Mouse (Mus musculus) embryo, embryonic 10 days (tissue): ENCODE data around the gene Spg20.

Source experiments
- DNase-seq: peaks from one replicate; pipeline ENCODE4 v3.0.0-alpha.2; 2015; ENCODE audit warnings: low spot score

Gene Spg20

DNA sequence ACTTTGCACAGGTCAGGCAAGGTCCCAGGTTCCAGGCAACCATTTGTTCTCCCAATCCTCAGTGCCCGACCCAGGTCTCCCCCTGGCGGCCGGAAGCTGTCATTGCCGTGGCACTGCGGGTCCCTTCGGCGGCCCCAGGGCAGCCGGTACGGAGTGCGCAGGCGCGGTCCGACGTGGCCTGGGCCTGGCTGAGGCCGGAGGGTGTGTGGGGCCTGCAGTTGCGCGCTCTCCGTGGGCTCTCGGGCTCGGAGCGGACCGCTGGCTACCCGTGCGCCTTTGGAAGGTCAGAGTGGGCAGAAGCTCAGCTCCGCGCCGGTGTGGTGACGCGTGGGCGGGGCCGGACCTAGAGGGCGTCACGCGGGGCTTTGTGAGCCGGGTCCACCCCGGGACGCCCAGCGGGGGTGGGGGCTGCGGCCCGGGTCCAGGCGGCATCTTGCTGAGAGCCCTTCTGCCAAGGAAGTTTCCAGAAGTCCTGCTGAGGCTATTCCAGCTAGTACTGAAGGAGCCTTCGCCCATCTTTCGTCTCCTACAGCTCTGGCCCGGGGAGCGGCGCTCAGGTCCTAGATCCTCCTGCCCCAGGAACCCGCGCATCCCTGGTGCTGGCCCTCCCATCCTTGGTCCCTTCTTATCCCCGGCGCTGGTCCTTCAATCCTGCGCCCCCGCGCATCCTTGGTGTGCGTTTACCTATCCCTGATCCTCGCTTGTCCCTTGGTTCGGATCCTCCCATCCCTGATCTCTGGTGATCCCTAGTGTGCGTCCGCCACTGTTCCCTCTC, at the start of gene Spg20:
TSS of gene Spg20 (plus strand) at position 174 of the 775 bp plus-strand sequence.
- peak; percentile 93 for DNase-seq

DNA sequence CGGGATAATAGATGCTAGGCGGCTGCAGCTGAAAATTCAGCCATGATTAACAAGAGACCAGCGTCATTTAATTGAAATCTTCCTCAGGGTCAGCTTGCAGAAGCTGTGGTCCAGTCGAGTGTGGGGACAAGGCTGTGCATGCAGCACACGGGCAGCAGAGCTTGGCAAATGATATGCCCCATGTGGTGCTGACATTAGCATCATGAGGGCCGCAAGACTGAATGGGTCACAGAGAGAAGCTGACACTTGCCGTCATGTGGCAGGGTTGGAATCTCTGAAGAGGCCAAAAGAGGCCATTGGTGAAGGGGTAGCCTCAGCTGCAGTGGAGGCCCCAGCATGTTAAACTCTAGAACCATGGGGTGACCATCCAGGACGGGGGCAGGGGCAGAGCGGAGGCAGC, 49.3 kb upstream of the Spg20 start:
- no peak for DNase-seq

DNA sequence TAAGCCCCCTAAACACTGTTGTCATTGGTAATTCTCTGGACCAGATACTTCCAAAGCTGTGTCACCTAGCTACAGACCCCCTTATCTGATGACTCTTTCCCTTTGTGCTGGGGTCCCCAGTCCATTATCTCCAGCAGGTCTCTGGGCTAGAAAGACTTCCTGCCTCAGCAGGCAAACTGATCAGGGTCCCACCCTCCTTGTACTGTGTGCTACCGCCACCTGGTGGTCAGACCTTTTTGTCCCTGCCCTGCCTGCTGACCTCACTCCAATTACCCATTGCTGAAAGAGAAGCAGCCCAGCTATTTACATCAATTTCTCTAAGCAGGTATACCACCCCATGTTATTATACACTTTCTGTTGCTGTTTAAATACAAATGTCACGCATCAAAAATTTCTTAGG, 47.5 kb upstream of the Spg20 start:
- DNase-seq: peak; percentile 94

DNA sequence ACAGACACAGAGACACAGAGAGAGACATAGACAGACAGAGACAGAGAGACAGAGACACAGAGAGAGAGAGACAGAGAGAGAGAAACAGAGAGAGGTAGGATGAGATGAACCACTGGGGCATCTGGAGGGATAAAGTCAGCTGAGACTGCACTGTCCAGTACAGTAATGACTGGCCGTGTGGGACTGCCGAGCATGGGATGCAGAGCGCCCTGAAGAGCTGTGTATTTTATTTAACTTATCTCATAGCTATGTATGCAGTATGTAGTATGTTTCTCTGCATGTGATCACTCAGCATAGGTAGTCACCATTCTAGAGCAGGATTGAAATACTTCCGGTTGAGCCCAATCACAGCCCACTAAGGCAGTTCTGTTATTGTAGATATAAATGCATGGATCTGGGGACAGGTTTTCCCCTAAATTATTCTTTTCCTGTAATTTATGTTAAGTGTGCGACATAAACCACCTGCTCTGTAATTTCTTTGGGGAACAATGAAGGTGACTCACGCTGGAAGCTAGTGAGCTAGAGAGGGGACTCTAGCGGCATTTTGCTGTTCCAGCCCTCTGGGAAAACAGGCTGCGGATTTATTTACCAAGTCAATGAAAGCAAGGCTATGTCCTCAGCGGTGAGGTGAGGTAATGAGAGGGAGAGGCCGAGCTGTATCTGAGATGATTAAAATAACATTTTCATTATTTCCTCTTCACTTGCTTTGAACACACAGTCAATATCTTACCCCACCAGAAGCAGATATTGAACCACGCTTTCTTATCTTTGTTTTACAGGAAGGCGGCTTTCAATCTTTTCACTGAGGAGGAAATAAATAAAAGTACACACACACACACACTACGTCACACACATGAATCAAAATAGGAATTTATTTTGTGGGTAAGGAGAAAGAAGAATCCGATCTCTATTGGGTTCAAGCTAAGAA, 45.9 kb upstream of the Spg20 start:
- DNase-seq: no peak

DNA sequence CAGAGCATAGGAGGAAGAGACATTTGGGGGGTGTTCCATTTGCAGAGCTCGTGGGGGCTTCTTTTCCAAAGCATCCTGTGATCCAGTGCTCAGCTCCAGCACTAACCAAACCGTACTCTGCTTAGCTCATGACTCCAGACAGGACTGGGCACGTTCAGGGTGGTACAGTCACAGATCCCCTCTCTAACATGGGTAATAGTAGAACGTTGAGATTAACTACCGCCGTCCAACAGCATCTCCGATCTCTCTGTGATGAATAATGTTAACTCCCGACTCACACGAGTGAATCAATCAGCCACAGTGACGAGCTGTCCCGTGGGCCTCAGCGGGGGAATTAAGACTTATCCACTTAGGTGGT, 45.3 kb upstream of the Spg20 start:
- no peak for DNase-seq

DNA sequence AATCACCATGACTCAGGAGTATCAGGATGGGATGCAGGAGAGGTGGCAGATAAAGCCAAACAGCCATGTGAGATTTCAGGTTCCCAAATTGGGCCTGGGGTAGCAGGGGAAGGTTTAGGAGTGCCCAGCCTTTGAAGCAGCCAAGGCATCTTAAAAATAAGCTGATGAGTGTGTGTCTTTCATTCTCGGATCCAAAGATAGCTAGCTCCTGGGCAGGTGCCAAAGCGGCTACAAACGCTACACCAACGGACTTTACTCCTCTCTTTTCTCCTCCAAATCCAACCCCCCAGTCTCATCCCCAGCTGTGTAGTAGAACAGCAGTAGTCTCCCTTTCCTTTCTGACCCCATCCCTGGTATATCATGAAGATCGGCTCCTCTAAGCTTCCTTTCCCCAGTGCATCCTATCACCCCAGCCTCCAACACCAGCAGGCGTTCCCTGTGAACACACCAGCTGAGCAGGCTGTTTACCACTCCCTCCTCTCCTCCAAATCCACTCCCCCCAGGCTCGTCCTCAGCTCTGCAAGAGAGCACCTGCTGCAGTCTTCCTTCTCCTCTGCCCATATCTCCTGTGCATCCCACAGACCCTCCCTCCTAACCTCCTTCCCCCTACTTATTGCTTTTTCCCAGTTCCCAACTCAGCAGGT, 44.0 kb upstream of the Spg20 start:
- no peak for DNase-seq

DNA sequence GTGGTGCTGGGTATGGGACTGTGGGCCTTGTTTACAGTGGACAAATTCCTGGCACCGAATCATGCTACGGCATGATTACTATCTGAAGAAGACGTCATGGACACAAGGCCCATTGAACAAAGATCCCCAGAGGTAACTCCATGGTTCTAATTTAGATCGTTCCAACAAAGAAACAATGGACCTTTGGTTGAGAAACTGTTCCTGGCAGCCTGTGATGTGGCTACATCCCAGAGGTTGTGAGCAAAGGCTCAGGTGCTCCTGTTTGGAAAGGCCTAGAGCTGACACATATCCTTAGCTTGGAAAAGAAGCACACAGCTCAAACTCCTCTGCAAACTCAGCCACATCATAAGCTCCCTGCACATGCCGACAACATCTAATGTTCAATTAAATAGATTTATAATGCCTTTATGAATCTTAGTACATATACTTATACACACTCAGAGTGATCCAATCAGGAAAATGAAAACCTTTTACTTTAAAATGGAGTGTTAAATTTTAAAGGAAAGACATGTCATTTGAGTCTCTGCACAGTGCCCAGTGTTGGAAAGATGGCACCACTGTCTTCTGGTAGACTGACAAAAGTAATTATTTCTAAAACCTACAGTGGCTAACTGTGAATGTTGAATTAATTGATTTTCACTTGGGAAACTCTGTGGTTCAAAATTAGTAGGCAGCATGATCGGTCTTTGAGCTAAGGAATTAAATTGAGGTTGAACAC, 37.2 kb upstream of the Spg20 start:
- DNase-seq: no peak

DNA sequence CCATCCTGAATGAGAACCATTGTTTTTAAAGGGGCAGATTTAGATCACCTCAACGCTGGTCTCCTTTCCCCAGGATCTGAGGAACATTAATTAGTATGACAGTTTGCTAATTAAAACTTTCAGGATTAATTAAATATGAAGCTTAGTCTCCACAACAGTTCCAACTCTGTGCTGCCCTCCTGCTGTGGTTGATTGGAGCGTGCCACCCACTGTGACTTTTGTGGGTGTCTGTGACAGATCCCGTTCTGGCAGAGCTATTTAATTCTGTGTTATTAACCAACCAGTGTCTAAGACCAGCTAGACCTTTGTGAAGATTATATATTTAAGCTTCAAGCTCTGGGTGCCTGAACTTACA, 36.6 kb upstream of the Spg20 start:
- DNase-seq: no peak

DNA sequence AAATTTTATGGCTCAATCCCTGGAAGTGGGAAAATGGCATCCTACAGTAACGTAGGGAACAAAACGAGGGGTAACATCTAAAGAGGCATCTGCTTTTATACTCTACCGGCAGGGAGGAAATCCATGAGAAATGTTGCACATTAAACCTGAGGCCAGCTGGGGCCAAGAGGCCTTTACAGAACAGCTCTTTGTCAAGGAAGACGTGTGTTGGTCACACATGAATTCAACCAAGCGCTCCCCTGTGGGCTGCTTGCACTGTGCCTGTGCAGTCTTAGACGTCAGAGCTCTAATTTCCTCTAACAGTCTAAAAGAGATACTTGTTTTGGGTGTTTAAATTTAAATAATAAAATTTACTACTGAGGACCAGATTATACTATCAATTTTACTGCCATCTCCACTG, 33.7 kb upstream of the Spg20 start:
- DNase-seq: peak; percentile 19

DNA sequence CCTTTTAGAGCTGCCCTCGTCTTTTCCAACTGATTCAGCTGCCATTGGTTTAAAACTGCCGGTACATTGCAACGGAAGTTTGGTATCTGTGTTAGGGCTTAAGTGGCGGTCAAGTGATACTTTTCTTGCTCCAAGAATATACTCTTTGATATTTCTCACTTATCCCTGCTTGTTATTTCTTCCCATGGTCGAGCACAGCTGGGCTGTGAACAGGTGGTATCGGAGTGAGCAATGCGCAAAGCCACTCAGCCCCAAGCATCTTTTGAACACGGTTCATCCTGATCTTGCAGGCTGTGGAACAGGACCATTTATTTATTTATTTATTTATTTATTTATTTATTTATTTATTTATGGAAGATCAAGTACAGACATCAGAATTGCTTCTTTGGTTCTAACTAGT, 32.3 kb upstream of the Spg20 start:
- DNase-seq: no peak

DNA sequence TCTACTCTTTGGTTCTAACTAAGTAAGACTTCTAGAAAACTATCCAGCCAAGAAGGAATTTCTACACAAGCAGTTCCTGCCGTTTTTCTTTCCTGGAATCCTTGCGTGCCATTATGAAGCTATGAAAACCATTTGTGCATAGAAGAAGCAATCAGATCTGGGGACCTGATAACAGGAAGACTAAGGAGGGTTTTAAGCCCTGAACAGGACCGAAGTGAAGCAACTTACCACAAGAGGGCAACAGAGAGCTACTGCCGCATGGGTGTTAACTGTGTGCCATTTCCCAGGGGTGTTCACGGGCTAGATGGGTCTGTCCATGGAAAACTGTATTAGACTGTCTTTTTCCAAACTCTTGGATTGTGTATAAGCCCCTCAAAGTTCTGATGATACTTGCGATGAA, 31.9 kb upstream of the Spg20 start:
- peak; percentile 93 for DNase-seq

DNA sequence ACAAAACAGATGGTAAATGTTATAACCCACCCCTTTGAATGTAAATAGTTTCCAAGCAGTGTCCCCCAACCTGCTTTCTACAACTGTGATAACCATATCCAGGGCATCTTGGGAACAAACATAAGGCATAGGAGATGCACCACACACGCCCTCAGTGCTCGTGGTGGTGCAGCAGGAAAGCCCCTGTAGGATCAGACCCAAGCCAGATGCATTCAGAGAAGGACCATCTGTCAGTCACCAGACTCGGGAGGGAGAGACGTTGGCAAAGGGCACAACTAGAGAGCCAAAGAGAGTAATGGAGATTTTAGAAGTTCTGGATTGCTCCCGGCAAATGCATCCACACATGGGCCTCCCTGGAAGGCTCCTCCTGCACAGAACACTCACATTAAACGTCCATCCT, 27.1 kb upstream of the Spg20 start:
- no peak for DNase-seq

DNA sequence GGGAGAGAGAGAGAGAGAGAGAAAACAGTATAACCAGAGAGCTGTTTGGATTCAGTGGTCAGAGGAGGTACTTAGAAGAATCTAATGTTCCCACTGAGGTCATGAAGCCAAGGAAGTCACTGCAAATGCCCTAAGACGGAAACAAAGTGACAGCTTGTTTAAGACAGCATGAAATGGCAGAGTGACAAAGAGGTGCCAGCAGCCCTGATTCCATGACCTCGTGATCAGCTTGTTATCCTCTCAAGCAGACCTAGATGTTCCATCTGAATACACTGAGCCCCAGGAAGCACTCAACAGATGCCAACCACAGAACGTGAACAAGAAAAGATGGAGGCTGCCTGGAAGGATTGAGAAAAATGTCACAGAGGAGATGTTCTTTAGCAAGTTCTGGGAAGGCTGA, 26.2 kb upstream of the Spg20 start:
- no peak for DNase-seq

DNA sequence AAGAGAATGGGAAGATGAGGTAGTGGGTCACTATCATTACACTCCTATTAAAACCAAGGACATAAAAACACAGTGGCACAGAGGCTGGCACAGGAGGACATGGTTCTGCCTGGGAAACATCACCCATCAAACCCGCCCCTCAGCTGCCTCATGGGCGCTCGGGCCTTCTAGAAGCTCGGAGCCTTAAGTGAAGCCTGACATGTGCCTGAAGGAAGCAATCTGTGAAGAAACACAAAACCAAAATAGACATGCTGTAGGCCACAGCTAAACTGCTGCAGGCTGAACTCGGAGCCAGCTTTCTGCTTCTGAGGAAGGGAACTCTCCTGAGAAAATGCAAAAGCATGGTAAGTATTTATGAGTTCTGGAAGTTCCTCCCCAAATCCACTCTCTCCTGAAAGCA, 25.0 kb upstream of the Spg20 start:
- DNase-seq: no peak

DNA sequence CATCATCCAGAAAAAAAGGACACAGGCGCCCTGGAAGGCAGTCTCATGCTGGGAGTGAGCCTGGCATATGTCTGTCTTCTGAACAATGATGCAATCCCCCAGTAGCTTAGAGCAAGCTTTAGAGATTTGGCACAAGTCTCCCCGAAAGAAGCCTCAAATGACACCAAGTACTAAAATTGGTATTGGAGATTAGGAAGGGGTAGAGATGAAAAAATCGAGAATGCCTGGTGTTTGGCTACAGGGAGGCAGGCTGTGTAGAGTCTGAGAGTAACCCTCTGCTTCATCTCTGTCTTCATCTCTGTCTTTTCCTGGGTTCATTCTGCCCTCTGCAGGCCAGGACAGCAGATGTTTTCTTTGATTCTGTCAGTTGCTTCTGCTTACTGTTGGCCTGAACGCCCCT, 24.5 kb upstream of the Spg20 start:
- no peak for DNase-seq

DNA sequence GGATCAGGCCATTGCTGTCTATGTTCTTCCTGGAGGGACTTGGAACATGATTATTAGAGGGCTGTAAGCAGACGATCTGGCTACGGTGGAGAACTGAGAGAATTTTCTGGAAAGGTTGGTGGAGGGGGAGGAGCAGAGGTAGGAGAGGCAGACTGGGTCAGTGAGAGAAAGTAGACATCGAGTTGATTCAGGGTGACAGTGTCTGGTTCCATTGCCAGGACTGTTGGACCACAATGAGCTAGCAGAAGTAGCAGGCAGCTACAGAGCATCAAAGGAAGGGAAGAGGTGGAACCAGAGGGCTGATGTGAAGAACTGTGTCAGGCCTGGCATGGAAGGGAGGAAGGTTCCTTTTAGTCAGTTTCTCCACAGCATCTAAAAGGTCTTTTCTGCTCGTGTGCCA, 23.5 kb upstream of the Spg20 start:
- DNase-seq: no peak

DNA sequence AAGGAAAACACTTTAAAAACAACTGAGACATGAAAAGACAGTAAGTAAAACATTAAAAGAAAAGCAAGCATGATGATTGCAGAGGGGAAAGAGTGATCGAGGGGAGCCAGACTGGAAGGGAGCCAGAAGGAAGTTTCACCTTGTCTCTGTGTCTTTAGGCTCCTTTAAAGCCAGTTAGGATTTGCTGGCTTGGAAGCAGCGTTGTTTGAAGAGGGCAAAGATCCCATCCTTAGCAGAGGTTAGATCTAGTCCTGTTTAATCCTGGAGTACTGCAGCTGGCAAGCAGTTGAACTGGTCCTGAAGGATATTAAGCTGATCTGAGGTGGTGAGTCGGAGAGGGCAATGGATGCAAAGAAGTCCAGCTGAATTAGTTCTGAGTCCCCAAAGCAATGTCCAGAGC, 23.1 kb upstream of the Spg20 start:
- no peak for DNase-seq

DNA sequence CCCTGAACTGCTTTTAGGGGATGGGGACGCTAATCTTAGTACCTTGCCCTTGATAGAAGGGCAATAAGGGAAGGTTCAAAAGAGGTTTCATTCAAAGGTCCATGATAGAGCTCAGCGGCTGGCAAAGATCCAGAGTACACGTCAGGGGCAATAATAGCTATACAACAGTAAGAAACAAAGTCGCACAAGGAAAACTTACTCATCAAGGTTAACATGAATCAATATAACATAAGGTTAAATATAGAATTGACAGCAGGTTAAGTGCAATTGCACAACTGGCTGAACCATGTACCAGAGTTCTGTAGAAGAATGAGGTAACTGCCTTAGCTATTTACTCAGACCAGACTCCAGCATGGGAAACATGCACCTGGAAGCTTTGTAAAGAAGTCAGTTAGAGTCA, 22.6 kb upstream of the Spg20 start:
- DNase-seq: no peak

DNA sequence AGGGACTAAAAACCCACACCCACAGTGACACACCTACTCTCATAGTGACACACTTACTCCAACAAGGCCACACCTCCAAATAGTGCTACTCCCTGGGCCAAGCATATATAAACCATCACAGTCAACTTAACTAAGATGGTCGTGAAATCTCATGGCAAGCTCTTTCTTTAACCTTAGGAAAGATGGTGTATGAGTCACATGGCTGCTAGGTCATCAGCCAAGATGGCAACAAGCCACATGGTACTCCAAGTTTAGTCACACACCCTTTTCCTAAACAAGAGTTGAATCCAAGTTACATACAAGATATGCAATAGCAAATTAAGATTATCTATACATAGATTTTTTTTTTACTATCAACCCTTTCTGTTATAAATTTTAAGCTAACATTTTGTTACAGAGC, 18.7 kb upstream of the Spg20 start:
- DNase-seq: no peak

DNA sequence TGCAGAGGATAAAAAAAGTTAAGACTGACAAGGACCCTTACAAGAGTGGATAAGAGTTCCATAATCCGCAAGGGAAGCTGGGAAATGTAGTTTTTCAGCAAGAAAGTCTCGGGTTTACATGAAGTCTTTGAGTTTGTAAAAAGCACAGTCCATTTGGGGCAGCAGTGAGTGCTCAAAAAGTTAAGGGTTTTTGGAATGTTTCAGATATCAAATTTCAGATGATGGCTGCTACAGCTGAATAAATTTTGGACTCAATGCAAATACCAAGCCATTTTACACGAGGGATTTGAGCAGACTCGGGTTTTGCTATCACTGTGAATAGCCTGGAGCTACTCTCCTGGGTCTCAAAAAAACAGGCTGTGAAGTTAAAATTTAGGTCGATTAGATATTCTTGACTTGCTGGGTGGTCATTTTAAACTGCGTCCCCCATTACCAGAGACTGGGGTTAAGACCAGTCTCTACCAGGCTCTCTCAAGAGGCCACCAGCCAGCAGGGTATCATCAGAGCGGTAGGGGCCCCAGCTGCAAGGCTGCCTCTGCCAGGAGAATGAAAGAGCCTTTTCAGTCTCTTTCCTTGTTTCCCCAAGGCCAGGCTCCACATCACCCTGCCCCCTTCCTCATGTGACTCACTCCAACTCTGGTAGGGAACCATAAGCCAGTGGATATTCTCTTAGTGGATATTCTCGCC, 15.8 kb upstream of the Spg20 start:
- peak; percentile 59 for DNase-seq

DNA sequence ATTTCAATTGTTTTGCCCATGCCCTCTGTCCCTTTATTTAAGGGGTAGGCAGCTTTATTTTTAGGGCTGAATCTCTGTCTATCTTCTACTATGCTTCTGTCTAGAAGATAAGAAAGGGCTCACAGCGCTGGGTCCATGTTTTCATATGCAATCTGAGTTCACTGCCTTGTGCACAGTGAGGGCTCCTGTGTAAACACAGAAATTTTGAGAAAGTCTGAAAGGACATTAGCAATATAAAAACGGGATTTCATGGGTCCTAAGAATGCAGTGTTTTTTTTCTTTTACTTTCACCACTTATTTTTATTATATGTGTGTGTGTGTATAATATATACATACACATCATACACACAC, 15.3 kb upstream of the Spg20 start:
- no peak for DNase-seq

DNA sequence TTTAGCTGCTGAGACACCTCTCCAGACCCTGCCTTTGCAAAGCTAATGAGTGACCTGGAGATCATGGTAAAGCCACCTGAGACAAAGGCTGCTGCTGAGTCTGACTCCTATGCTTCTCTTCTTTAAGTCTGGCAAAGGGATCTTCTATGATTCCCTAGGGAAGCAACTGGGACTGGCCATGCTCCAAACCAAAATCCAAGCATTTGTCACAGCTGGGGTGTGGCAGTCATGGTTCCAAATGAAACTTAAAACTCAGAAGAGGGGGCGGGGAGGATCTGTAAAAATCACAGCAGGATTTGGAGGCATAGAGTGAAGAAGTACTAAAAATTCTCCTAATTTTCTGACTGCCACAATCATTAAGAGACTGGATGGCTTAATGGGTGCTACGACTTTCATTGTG, 14.7 kb upstream of the Spg20 start:
- DNase-seq: no peak
